Mouse (Mus musculus) CH12F3 (cell line): ENCODE results near the gene Ccdc125.

Experiments
- in situ Hi-C: fragments of 300-500 bp; cut with MboI; formaldehyde crosslinking; loops from 2 replicates; pipeline ENCODE4 v1.14.3; 2020; ENCODE audit warnings: low sequenced_read_pairs

The Ccdc125 gene

DNA sequence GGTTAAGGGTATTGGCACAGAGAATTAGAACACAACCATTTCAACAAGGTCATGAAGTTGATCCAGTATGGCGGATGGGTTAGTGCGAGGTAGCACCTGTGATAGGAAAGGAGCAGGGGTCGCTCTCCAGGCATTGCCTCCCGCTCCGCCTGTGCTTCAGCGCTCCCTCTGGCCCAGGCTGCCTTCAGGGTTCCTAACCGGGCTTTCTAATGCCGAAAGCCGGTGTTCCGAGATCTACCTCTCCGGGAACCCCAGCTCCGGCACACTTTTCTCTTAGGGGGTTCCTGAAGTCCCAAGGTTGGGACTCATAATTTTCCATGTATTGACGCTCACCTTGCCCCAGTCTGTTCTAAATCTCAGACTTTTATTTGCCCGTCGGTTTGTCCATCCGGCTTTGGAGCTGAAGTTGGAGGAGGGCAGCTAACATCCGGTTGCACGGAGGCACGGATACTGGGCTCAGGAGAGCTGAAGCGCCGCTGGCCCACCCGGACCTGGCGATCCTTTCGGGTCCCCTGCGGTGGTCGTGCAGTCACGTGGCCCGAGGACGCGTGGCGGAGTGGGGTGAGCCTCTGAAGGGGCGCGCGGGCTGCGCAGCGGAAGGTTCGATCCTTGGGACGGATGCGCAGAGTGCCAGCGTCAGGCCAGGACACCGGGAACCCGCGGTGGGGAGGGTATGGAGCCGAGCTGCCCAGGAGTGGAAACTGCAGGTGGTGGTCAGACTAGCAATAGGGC, at the start of gene Ccdc125:
Gene Ccdc125, plus strand, starts transcription at position 427 of the 732 bp plus-strand sequence.
- in situ Hi-C loops = no loop called here

- in situ Hi-C loops = no loop called here
Measured at GRCm38 (mm10) chr13:100622241-100622640, 47.3 kb upstream of the Ccdc125 start.

DNA sequence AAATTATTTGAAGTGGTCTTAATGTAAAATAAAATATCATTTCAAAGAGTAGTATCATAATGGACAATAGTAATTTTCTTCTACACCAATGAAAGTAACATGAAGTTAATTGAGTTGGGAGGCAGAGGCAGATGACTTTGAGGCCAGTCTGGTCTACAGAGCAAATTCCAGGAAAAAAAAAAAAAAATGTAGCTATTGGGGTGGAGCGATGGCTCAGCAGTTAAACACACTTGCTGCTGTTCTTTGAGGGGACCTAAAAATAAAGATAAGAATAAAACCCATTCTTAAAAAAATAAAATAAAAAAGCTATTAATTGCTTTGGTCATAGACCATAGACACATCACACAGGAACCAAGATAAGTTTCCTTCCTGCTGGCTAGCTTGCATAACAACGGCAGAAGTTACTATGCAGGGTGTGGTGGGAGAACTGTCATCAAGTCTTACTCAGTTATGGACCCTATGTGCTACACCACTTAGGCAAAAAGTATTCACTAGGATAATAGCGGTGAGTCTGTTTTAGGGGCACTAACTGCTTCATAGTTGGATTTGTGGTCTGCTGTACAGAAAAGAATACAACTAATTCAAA, 35.3 kb upstream of the Ccdc125 start:
- in situ Hi-C loops = loop anchor here (25.0 kb wide), 1 partner anchor 597 kb away; no protein-coding TSS in a partner anchor

DNA sequence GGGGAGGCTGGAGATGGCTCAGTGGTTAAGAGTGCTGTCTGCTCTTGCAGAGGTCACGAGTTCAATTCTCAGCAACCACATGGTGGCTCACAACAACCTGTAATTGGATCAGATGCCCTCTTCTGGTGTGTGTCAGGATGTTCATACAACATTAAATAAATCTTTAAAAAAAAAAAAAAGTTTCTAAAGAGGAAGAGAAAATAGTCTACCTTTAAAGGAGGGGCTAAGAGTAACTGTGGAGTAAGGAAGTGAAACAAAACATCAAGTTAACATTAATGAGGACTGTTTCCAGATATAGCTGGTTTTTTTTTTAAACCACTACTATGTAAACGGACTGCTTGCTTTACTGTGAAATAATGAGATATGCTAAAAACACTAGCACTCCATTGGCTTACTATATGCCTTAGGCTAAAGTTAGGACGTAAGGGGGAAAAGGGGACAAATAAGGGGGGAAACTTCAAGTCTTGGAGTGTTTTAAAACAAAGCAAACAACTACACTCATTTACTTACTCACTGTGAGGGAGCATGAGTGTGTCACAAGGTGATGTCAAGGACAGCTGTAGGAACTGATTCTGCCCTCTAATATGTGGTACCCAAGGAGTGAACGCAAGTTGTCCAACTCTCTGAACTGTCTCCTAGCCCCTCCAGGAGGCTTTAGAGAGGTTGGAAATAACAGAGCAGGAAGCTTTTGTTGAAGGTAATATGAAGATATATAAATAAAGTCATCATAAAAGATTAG, 26.9 kb upstream of the Ccdc125 start:
- in situ Hi-C loops = loop anchor here (25.0 kb wide), 1 partner anchor 605 kb away; no protein-coding TSS in a partner anchor

DNA sequence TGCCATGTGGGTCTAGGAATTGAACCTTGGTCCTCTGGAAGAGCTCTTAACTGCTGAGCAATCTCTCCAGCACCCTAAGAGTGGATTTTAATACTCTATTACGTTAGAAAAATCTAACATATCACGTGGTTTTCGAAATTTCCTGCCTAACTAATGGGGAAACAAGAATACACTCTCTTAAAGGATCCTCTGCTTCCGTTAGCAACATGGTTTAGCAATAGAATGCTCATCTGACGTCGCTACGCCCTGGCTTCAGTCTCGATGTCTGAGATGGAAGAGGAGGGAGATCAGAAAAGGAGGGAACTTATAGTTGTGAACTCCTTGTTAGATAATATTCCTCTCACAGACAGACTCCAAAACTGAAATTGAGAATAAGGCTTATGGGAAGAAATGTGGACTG, 21.3 kb upstream of the Ccdc125 start:
- in situ Hi-C loops = loop anchor here (25.0 kb wide), 1 partner anchor 611 kb away; no protein-coding TSS in a partner anchor

GRCm38 (mm10) chr13:100650550-100651438, 18.7 kb upstream of the Ccdc125 start, which contains the start of the genes Ak6 and Rad17:
TSS of gene Ak6 (plus strand) at chr13:100650979.
TSS of gene Rad17 (minus strand) at chr13:100651051.
- in situ Hi-C loops = no loop called here

GRCm38 (mm10) chr13:100651439-100652186, 17.9 kb upstream of the Ccdc125 start, which contains the start of gene Taf9:
TSS of gene Taf9 (plus strand) at chr13:100651579.
- in situ Hi-C loops = no loop called here

DNA sequence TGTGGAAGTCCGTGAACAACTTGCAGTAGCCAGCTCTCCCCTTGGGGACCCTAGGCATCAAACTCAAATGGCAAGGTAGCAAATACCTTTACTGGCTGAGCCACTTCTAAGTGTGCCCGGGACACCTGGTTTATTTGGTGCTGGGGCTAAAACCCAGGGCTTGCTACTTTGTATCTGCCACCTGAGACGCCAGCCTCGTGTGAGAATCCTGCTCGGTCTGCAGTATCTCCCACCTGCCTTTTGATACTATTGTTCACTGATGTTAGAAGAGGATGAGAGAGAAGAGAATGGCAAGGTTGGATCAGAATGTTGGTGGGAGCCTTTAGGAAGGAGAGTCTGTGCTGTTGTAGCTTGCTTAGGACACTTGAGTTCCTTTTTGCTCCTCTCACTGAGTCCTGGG, 11.4 kb upstream of the Ccdc125 start:
- in situ Hi-C loops = no loop called here

- in situ Hi-C loops = no loop called here
Measured at GRCm38 (mm10) chr13:100659864-100660456, 9.6 kb upstream of the Ccdc125 start.

DNA sequence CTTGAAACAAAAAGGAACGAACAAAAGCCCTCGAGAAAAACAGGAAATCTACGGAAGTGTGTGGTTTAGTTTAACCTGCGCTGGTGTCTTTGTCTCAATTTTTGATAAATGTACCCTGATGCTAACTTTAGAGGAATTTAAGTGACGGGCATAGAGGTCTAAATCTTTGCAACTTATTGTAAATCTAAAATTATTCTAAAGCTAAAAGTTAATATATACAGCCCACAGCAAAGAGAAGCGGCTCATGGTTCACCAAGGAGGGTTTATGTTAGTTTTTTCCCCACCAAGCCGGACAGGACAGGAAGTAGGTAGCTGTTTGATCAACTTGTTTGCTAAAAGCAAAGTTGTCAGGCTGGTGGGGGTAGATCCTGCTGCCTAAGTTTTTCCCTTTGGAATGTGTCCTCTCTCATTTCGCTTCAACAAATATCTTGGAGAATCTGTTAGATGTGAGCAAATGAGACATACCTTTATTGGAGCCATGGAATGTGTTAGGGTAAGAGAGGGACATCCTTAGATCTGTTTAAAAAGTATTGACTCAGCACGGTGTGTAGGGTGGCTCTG, 744 bp downstream of the Ccdc125 start:
- in situ Hi-C loops = no loop called here

- in situ Hi-C loops = no loop called here
Measured at GRCm38 (mm10) chr13:100675936-100676635, 6.6 kb downstream of the Ccdc125 start.

DNA sequence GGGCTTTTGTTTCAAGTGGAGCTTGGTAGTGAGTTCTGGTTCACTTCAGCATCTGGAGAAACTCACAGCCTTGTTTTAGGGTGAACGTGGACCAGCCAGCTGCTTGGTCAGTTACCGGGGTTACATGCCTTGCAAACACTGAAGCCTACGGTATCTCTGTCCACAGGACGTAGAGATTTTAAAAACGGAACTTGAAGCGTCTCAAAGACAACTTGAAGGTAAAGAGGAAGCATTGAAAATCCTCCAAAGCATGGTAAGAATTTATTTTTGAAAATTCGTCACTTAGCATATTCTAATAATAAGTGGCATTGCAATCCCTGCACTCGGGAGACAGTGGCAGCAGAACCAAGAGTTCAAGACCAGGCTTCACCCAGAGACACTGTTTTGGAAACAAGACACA, 12.1 kb downstream of the Ccdc125 start:
- in situ Hi-C loops = no loop called here

DNA sequence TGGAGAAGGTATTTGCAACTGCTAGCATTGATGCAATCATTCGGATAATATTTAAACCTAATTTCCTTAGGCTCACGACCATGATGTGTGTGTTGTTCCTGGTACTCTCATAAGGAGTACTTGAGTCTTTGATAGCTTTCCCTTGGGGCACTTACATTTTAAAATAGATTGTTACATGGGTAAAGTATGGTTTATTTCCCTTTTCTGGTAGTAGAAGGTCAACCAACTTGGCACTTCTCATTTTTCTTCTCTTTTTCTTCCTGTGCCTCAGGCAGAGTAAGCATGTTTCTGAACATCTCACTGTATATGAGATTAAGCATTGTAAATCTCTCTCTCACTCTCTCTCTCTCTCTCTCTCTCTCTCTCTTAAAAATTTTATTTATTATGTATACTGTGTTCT, 13.3 kb downstream of the Ccdc125 start:
- in situ Hi-C loops = no loop called here

GRCm38 (mm10) chr13:100684355-100684754, 14.8 kb downstream of the Ccdc125 start:
- in situ Hi-C loops = no loop called here

GRCm38 (mm10) chr13:100687513-100687912, 18.0 kb downstream of the Ccdc125 start:
- in situ Hi-C loops = no loop called here

DNA sequence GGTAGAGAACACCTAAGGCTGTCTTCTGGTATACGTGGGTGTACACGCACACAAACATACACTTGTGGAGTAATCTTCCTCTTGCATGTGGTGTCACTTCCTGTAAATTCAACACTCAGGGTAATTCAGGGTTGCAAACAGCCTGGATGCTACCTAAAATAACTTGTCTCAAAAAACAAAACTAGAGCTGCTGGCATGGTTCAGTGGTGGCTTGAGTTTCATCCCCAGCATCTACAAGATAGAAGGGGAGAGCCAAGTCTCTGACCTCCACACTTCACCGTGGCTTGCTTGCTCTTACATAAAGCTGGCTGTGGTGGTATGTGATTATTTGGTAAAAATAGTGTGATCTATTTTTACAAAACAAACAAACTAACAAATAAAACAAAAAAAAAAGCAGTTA, 28.0 kb downstream of the Ccdc125 start:
- in situ Hi-C loops = no loop called here

- in situ Hi-C loops = no loop called here
Measured at GRCm38 (mm10) chr13:100698866-100699265, 29.3 kb downstream of the Ccdc125 start.

DNA sequence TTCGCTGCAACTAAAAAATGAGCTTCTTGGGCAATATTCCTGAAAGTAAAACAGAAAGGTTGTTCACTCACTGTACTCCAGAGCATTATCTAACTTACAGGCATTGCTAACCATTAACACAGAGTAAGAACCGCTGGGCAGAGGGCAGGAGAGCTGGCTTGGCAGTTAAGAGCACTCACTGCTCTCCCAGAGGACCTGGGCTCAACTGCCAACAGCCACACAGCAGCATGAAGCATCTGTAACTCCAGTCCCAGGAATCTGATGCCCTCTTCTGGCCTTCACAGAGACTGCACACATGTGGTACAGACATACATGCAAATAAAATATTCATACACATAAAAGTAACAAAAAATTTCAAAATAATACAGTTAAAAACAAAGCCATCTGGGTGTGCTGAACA, 34.0 kb downstream of the Ccdc125 start:
- in situ Hi-C loops = no loop called here
